Mouse (Mus musculus) stomach, postnatal 0 days (tissue): ENCODE data around the gene Tex22. TPM values are rescaled to one million over a fixed set of nuclear protein-coding genes. Genes with fewer than 3 reads are reported as not detected.

Experiments used
- ATAC-seq: fragments of 200-750 bp; cut with Nextera tagmentation; 2 replicates; pipeline ENCODE4 v1.8.0; 2017; ENCODE audit not compliant: low FRiP score, low TSS enrichment
- DNase-seq: peaks from one replicate; pipeline ENCODE4 v3.0.0-alpha.2; 2016; ENCODE audit warnings: low spot score
- H3K27ac ChIP-seq: fragments of 300-500 bp; sonication (generic); replicated peaks from 2 replicates; pipeline ENCODE4 v1.5.1; 2014; ENCODE audit warnings: mild to moderate bottlenecking, control low read depth
- H3K27me3 ChIP-seq: fragments of 300-500 bp; sonication (generic); 2 replicates; pipeline ENCODE4 v1.6.1; 2014; ENCODE audit warnings: low read length; ENCODE audit not compliant: control insufficient read depth, insufficient read depth
- H3K36me3 ChIP-seq: fragments of 300-500 bp; sonication (generic); 2 replicates; pipeline ENCODE4 v1.6.1; 2014; ENCODE audit warnings: low read length, mixed read lengths; ENCODE audit not compliant: control insufficient read depth, insufficient read depth
- H3K4me1 ChIP-seq: fragments of 300-500 bp; sonication (generic); replicated peaks from 2 replicates; pipeline ENCODE4 v1.6.1; 2014; ENCODE audit warnings: antibody characterized with exemption; ENCODE audit not compliant: control insufficient read depth, insufficient read depth
- H3K4me2 ChIP-seq: fragments of 300-500 bp; sonication (generic); replicated peaks from 2 replicates; pipeline ENCODE4 v1.6.1; 2014; ENCODE audit warnings: low read depth, mild to moderate bottlenecking, control low read depth, moderate library complexity
- H3K4me3 ChIP-seq: fragments of 300-500 bp; sonication (generic); 2 replicates; pipeline ENCODE4 v1.5.1; 2014; ENCODE audit warnings: low read depth, low read length, control low read depth
- H3K9ac ChIP-seq: fragments of 300-500 bp; sonication (generic); 2 replicates; pipeline ENCODE4 v1.6.1; 2014; ENCODE audit warnings: mild to moderate bottlenecking, low read length, control low read depth, mixed read lengths
- H3K9me3 ChIP-seq: fragments of 300-500 bp; sonication (generic); 2 replicates; pipeline ENCODE4 v1.6.1; 2016; ENCODE audit warnings: low read length; ENCODE audit not compliant: control insufficient read depth
- CTCF ChIP-seq: IDR thresholded peaks from 2 replicates; pipeline ENCODE4 v1.5.1; 2016; ENCODE audit warnings: antibody characterized with exemption, low read depth, mild to moderate bottlenecking, moderate library complexity
- EP300 ChIP-seq: optimal IDR thresholded peaks from 2 replicates; pipeline ENCODE3; 2016; ENCODE audit warnings: antibody characterized with exemption
- WGBS: fragments of 180-500 bp; shearing (Covaris S2); extraction: QIAGEN DNeasy Blood & Tissue Kit; methylation state at CpG from one replicate; pipeline ENCODE4 v1.1.7; 2014; 5-methylcytosine and 5-hydroxymethylcytosine counted together
- polyA plus RNA-seq: library from polyadenylated mRNA; unstranded; fragments of >200 nt; fragmentation: Nextera tagmentation; extraction: Ambion mirVana; gene quantifications from 2 replicates; pipeline ENCODE4 v1.2.1, GENCODE M21; 2015

Tex22 gene
- polyA plus RNA-seq, 1 experiment from 2014 or later = not detected

- Histone ChIP-seq H3K27me3 (no peaks in the 10 kb centered on the region), H3K36me3 (peaks cover 24% of the 10 kb centered on the region), H3K4me1 (peaks cover 9% of the 10 kb centered on the region), H3K9me3 (no peaks in the 10 kb centered on the region), H3K27ac (peak overlapping the region; percentile 69), H3K4me3 (peak overlapping the region; percentile 46), H3K4me2 (peak overlapping the region; percentile 94), H3K9ac (peak overlapping the region; percentile 45)
- TF ChIP-seq CTCF = peak; percentile 39; the same call in 1 of the 2 replicates
- no peak for TF ChIP-seq EP300
- 7% methylated on average over 15 of the region's 15 CpGs for WGBS
- ATAC-seq (peak; percentile 33), DNase-seq (peak; percentile 49)
These were observed 628 bp upstream of the Tex22 start for GRCm38 (mm10) chr12:113073420-113074328.

GRCm38 (mm10) chr12:113075063-113075454 lies 757 bp downstream of the Tex22 start:
- TF ChIP-seq EP300 (no peak), CTCF (peak; percentile 95)
- DNase-seq = peak; percentile 90
- Histone ChIP-seq H3K27me3 (no peaks in the 10 kb centered on the region), H3K4me2 (peak overlapping the region; percentile 94), H3K4me1 (peaks cover 9% of the 10 kb centered on the region), H3K27ac (peak overlapping the region; percentile 92), H3K4me3 (peak overlapping the region; percentile 46), H3K9ac (peak overlapping the region; percentile 64), H3K9me3 (no peaks in the 10 kb centered on the region), H3K36me3 (peaks cover 13% of the 10 kb centered on the region)
- 4% methylated on average over 10 of the region's 10 CpGs for WGBS
- peak; percentile 81 for ATAC-seq

- H3K4me2 ChIP-seq = peak overlapping the region; percentile 94
- peaks cover 9% of the 10 kb centered on the region for H3K4me1 ChIP-seq
- WGBS = 58% methylated on average over 6 of the region's 6 CpGs
- H3K9ac ChIP-seq = 0 out of 2 replicates have a peak overlapping the region, but pooled peaks have one; percentile 4
- no peak overlapping the region for H3K4me3 ChIP-seq
- peaks cover 9% of the 10 kb centered on the region for H3K36me3 ChIP-seq
- H3K27ac ChIP-seq = no peak overlapping the region
- TF ChIP-seq EP300 (no peak), CTCF (no peak)
- no peaks in the 10 kb centered on the region for H3K27me3 ChIP-seq
- no peaks in the 10 kb centered on the region for H3K9me3 ChIP-seq
- ATAC-seq (no peak), DNase-seq (no peak)
These were observed 1.2 kb downstream of the Tex22 start for GRCm38 (mm10) chr12:113075486-113075885.

GRCm38 (mm10) chr12:113087276-113087675 lies 13.0 kb downstream of the Tex22 start:
- Histone ChIP-seq H3K4me1 (no peaks in the 10 kb centered on the region), H3K9ac (no peak overlapping the region), H3K27me3 (no peaks in the 10 kb centered on the region), H3K9me3 (no peaks in the 10 kb centered on the region), H3K4me3 (no peak overlapping the region), H3K27ac (no peak overlapping the region), H3K36me3 (no peaks in the 10 kb centered on the region), H3K4me2 (no peak overlapping the region)
- ATAC-seq (no peak), DNase-seq (no peak)
- WGBS = 83% methylated on average over 2 of the region's 3 CpGs
- TF ChIP-seq EP300 (no peak), CTCF (no peak)

- ATAC-seq (no peak), DNase-seq (no peak)
- Histone ChIP-seq H3K36me3 (no peaks in the 10 kb centered on the region), H3K27me3 (no peaks in the 10 kb centered on the region), H3K9me3 (no peaks in the 10 kb centered on the region), H3K9ac (no peak overlapping the region), H3K4me1 (no peaks in the 10 kb centered on the region), H3K4me3 (no peak overlapping the region), H3K27ac (no peak overlapping the region), H3K4me2 (no peak overlapping the region)
- WGBS = 46% methylated on average over 4 of the region's 4 CpGs
- TF ChIP-seq CTCF = no peak
- no peak for TF ChIP-seq EP300
These were observed 13.7 kb downstream of the Tex22 start for GRCm38 (mm10) chr12:113088026-113088425.

- no peak for TF ChIP-seq CTCF
- no peak for TF ChIP-seq EP300
- 0 out of 2 replicates have a peak, but pooled peaks have one; percentile 33 for ATAC-seq
These were observed 14.8 kb downstream of the Tex22 start for GRCm38 (mm10) chr12:113089107-113089506.

More at GRCm38 (mm10) chr12:113089107-113089506, 14.8 kb downstream of the Tex22 start:
- DNase-seq = no peak
- no peak overlapping the region for H3K4me2 ChIP-seq
- H3K27ac ChIP-seq = no peak overlapping the region
- H3K4me1 ChIP-seq = no peaks in the 10 kb centered on the region
- H3K36me3 ChIP-seq = no peaks in the 10 kb centered on the region
- WGBS = 88% methylated on average over 6 of the region's 6 CpGs
- no peak overlapping the region for H3K4me3 ChIP-seq
- H3K9me3 ChIP-seq = no peaks in the 10 kb centered on the region
- H3K9ac ChIP-seq = no peak overlapping the region
- no peaks in the 10 kb centered on the region for H3K27me3 ChIP-seq
